Mouse (Mus musculus) heart, embryonic 14.5 days (tissue): Measurements from ENCODE around the gene Tnfaip3. TPM values are rescaled to one million over a fixed set of nuclear protein-coding genes. Genes with fewer than 3 reads are reported as not detected.

Experiments used
- ATAC-seq: fragments of 200-750 bp; cut with Nextera tagmentation; 2 replicates; pipeline ENCODE4 v1.8.0; 2017; ENCODE audit warnings: low read depth, moderate TSS enrichment; ENCODE audit not compliant: insufficient number of reproducible peaks, insufficient read depth, low FRiP score
- H3K27ac ChIP-seq, 2 experiments: fragments of 200-500 bp in 1 of 2; fragments of 300-500 bp in 1 of 2; sonication (generic) in 1 of 2; replicated peaks in 1 of 2; 2 replicates each; pipeline ENCODE4 v1.5.1; 2012 to 2014; ENCODE audit warnings: low read depth in 2 of 2, low read length in 2 of 2, control low read depth in 1 of 2, mild to moderate bottlenecking in 1 of 2, mixed read lengths in 1 of 2; ENCODE audit not compliant: control insufficient read depth in 1 of 2, insufficient read depth in 1 of 2
- H3K27me3 ChIP-seq: fragments of 300-500 bp; sonication (generic); 2 replicates; pipeline ENCODE4 v1.6.1; 2014; ENCODE audit warnings: mild to moderate bottlenecking, low read length, control low read depth; ENCODE audit not compliant: control insufficient read depth, insufficient read depth
- H3K36me3 ChIP-seq: fragments of 300-500 bp; sonication (generic); 2 replicates; pipeline ENCODE4 v1.6.1; 2014; ENCODE audit warnings: mild to moderate bottlenecking, control low read depth, low read length, mixed read lengths; ENCODE audit not compliant: control insufficient read depth, insufficient read depth
- H3K4me1 ChIP-seq, 2 experiments: fragments of 200-500 bp in 1 of 2; fragments of 300-500 bp in 1 of 2; sonication (generic) in 1 of 2; 2 replicates each; pipeline ENCODE4 v1.6.1; 2012 to 2014; ENCODE audit warnings: low read length in 2 of 2, control low read depth in 1 of 2, mixed read lengths in 1 of 2; ENCODE audit not compliant: control insufficient read depth in 2 of 2, insufficient read depth in 2 of 2
- H3K4me2 ChIP-seq: fragments of 300-500 bp; sonication (generic); 2 replicates; pipeline ENCODE4 v1.6.1; 2014; ENCODE audit warnings: mild to moderate bottlenecking, low read length
- H3K4me3 ChIP-seq, 2 experiments: fragments of 200-500 bp in 1 of 2; fragments of 300-500 bp in 1 of 2; sonication (generic) in 1 of 2; 2 replicates each; pipeline ENCODE4 v1.5.1; 2012 to 2014; ENCODE audit warnings: low read length in 2 of 2, mild to moderate bottlenecking in 2 of 2, control low read depth in 1 of 2, low read depth in 1 of 2, moderate library complexity in 1 of 2; ENCODE audit not compliant: control insufficient read depth in 1 of 2, insufficient read depth in 1 of 2
- H3K9ac ChIP-seq: fragments of 300-500 bp; sonication (generic); 2 replicates; pipeline ENCODE4 v1.6.1; 2014; ENCODE audit warnings: mild to moderate bottlenecking, low read length
- H3K9me3 ChIP-seq: fragments of 300-500 bp; sonication (generic); 2 replicates; pipeline ENCODE4 v1.6.1; 2016; ENCODE audit warnings: low read length, control low read depth; ENCODE audit not compliant: control insufficient read depth
- WGBS: fragments of 180-500 bp; shearing (Covaris S2); extraction: QIAGEN DNeasy Blood & Tissue Kit; methylation state at CpG from one replicate; pipeline ENCODE4 v1.1.7; 2014; 5-methylcytosine and 5-hydroxymethylcytosine counted together
- polyA plus RNA-seq: library from polyadenylated mRNA; unstranded; fragments of >200 nt; fragmentation: Nextera tagmentation; extraction: Ambion mirVana; gene quantifications from 2 replicates; pipeline ENCODE4 v1.2.1, GENCODE M21; 2014

Gene Tnfaip3
- polyA plus RNA-seq, 1 experiment from 2014 or later = 2.6 TPM

GRCm38 (mm10) chr10:19002091-19002785, 13.2 kb downstream of the Tnfaip3 start:
- no peaks in the 10 kb centered on the region for H3K4me1 ChIP-seq
- H3K27me3 ChIP-seq = no peaks in the 10 kb centered on the region
- no peaks in the 10 kb centered on the region for H3K9me3 ChIP-seq
- H3K4me3 ChIP-seq = no peak overlapping the region
- H3K9ac ChIP-seq = no peak overlapping the region
- H3K4me2 ChIP-seq = no peak overlapping the region
- H3K27ac ChIP-seq = no peak overlapping the region
- no peak for ATAC-seq
- WGBS = 83% methylated on average over 12 of the region's 12 CpGs
- peaks cover 66% of the 10 kb centered on the region for H3K36me3 ChIP-seq

GRCm38 (mm10) chr10:18999427-18999826, 16.0 kb downstream of the Tnfaip3 start:
- 71% methylated on average over 2 of the region's 2 CpGs for WGBS
- Histone ChIP-seq H3K4me3 (no peak overlapping the region), H3K36me3 (peaks cover 38% of the 10 kb centered on the region)

GRCm38 (mm10) chr10:18996331-18996730, 19.1 kb downstream of the Tnfaip3 start:
- Histone ChIP-seq H3K27ac (no peak overlapping the region), H3K36me3 (peaks cover 7% of the 10 kb centered on the region; the same call in 1 of the 2 replicates), H3K9me3 (no peaks in the 10 kb centered on the region), H3K27me3 (no peaks in the 10 kb centered on the region), H3K4me2 (no peak overlapping the region), H3K4me1 (no peaks in the 10 kb centered on the region), H3K9ac (no peak overlapping the region), H3K4me3 (no peak overlapping the region)
- no peak for ATAC-seq

More at GRCm38 (mm10) chr10:18999427-18999826, 16.0 kb downstream of the Tnfaip3 start:
- Histone ChIP-seq H3K4me1 (no peaks in the 10 kb centered on the region), H3K27me3 (no peaks in the 10 kb centered on the region), H3K9ac (no peak overlapping the region), H3K4me2 (no peak overlapping the region), H3K9me3 (no peaks in the 10 kb centered on the region), H3K27ac (no peak overlapping the region)
- no peak for ATAC-seq

- no peaks in the 10 kb centered on the region for H3K4me1 ChIP-seq
- H3K4me2 ChIP-seq = no peak overlapping the region
- peaks cover 3% of the 10 kb centered on the region; the same call in 1 of the 2 replicates for H3K36me3 ChIP-seq
- no peaks in the 10 kb centered on the region for H3K9me3 ChIP-seq
- H3K27me3 ChIP-seq = no peaks in the 10 kb centered on the region
- no peak overlapping the region for H3K4me3 ChIP-seq
- no peak overlapping the region for H3K9ac ChIP-seq
- no peak for ATAC-seq
- WGBS = 89% methylated on average over 12 of the region's 12 CpGs
- H3K27ac ChIP-seq = no peak overlapping the region
These were observed 19.8 kb downstream of the Tnfaip3 start for GRCm38 (mm10) chr10:18995465-18996261.

- H3K27me3 ChIP-seq = no peaks in the 10 kb centered on the region
- no peak overlapping the region for H3K27ac ChIP-seq
- ATAC-seq = no peak
- H3K4me2 ChIP-seq = no peak overlapping the region
- H3K4me1 ChIP-seq = no peaks in the 10 kb centered on the region
- H3K36me3 ChIP-seq = no peaks in the 10 kb centered on the region
- WGBS = 86% methylated on average over 4 of the region's 4 CpGs
- no peak overlapping the region for H3K4me3 ChIP-seq
- no peak overlapping the region for H3K9ac ChIP-seq
- no peaks in the 10 kb centered on the region for H3K9me3 ChIP-seq
These were observed 22.5 kb downstream of the Tnfaip3 start for GRCm38 (mm10) chr10:18992971-18993370.

GRCm38 (mm10) chr10:18991057-18991456, 24.4 kb downstream of the Tnfaip3 start:
- H3K27me3 ChIP-seq = no peaks in the 10 kb centered on the region
- H3K36me3 ChIP-seq = no peaks in the 10 kb centered on the region
- H3K4me3 ChIP-seq = no peak overlapping the region
- no peak overlapping the region for H3K4me2 ChIP-seq
- no peaks in the 10 kb centered on the region for H3K9me3 ChIP-seq
- 85% methylated on average over 4 of the region's 4 CpGs for whole genome bisulfite sequencing
- ATAC-seq = no peak
- H3K9ac ChIP-seq = no peak overlapping the region
- no peak overlapping the region for H3K27ac ChIP-seq
- H3K4me1 ChIP-seq = no peaks in the 10 kb centered on the region

GRCm38 (mm10) chr10:18987907-18988199, 27.6 kb downstream of the Tnfaip3 start:
- Histone ChIP-seq H3K36me3 (no peaks in the 10 kb centered on the region), H3K4me2 (no peak overlapping the region), H3K4me1 (no peaks in the 10 kb centered on the region), H3K27me3 (no peaks in the 10 kb centered on the region), H3K4me3 (no peak overlapping the region), H3K27ac (no peak overlapping the region), H3K9me3 (no peaks in the 10 kb centered on the region), H3K9ac (no peak overlapping the region)
- no peak for ATAC-seq
- 62% methylated on average over 2 of the region's 2 CpGs for WGBS
